Mouse (Mus musculus) adrenal gland, postnatal 14 days (tissue): ENCODE data around the gene Nup88. TPM values are rescaled to one million over a fixed set of nuclear protein-coding genes. Genes with fewer than 3 reads are reported as not detected.

Experiments
- total RNA-seq: library from RNA; stranded (reverse); gene quantifications from 2 replicates; pipeline ENCODE4 v1.2.3, GENCODE M21; 2021

Gene Nup88
- total RNA-seq, 1 experiment from 2014 or later = 57.2 TPM

Other genes with a start within 250 kb of the Nup88 start
- 8.7 and 10.3 TPM in 2 replicates for gene Zfp3, start 205.8 kb downstream of the Nup88 start, total RNA-seq
- gene Scimp, start 157.4 kb downstream of the Nup88 start, total RNA-seq = 0.41 and 1.2 TPM in 2 replicates
- 97.4 and 109 TPM in 2 replicates for gene Rabep1, start 125.2 kb downstream of the Nup88 start, total RNA-seq
- gene Rpain, start 240 bp upstream of the Nup88 start, total RNA-seq = 24.9 and 30.9 TPM in 2 replicates
- 234 and 249 TPM in 2 replicates for gene C1qbp, start 13.1 kb upstream of the Nup88 start, total RNA-seq
- 28.3 and 29.5 TPM in 2 replicates for gene Dhx33, start 34.5 kb upstream of the Nup88 start, total RNA-seq
- 23.2 and 24.4 TPM in 2 replicates for gene Mis12, start 49.6 kb upstream of the Nup88 start, total RNA-seq
- gene Derl2, start 49.9 kb upstream of the Nup88 start, total RNA-seq = 56.0 and 60.2 TPM in 2 replicates
- 9.3 and 10.1 TPM in 2 replicates for gene 6330403K07Rik, start 63.5 kb upstream of the Nup88 start, total RNA-seq
- 1.7 and 2.1 TPM in 2 replicates for gene Nlrp1a, start 174.7 kb upstream of the Nup88 start, total RNA-seq